Mouse (Mus musculus) midbrain, postnatal 0 days (tissue): ENCODE data around the gene Numbl. TPM values are rescaled to one million over a fixed set of nuclear protein-coding genes. Genes with fewer than 3 reads are reported as not detected.

ENCODE experiments used
- ATAC-seq: fragments of 200-750 bp; cut with Nextera tagmentation; 2 replicates; pipeline ENCODE4 v1.8.0; 2017; ENCODE audit warnings: moderate number of reproducible peaks, mild to moderate bottlenecking, moderate TSS enrichment, moderate library complexity; ENCODE audit not compliant: low FRiP score
- DNase-seq: peaks from one replicate; pipeline ENCODE4 v3.0.0-alpha.2; 2015; ENCODE audit warnings: low spot score
- H3K27ac ChIP-seq: fragments of 300-500 bp; sonication (generic); 2 replicates; pipeline ENCODE4 v1.5.1; 2014; ENCODE audit warnings: low read depth, mild to moderate bottlenecking, low read length, mixed read lengths
- H3K27me3 ChIP-seq: fragments of 300-500 bp; sonication (generic); 2 replicates; pipeline ENCODE4 v1.6.1; 2014; ENCODE audit warnings: low read length, control low read depth, mixed read lengths; ENCODE audit not compliant: insufficient read depth
- H3K36me3 ChIP-seq: fragments of 300-500 bp; sonication (generic); 2 replicates; pipeline ENCODE4 v1.6.1; 2014; ENCODE audit warnings: low read length, control low read depth, mixed read lengths; ENCODE audit not compliant: insufficient read depth
- H3K4me1 ChIP-seq: fragments of 300-500 bp; sonication (generic); 2 replicates; pipeline ENCODE4 v1.6.1; 2014; ENCODE audit warnings: mild to moderate bottlenecking, control low read depth, antibody characterized with exemption, low read length, mixed read lengths; ENCODE audit not compliant: insufficient read depth
- H3K4me2 ChIP-seq: fragments of 300-500 bp; sonication (generic); 2 replicates; pipeline ENCODE4 v1.6.1; 2014; ENCODE audit warnings: low read depth, mild to moderate bottlenecking, low read length, mixed read lengths; ENCODE audit not compliant: poor library complexity, severe bottlenecking
- H3K4me3 ChIP-seq: fragments of 300-500 bp; sonication (generic); 2 replicates; pipeline ENCODE4 v1.5.1; 2014; ENCODE audit warnings: low read depth, mild to moderate bottlenecking, low read length, moderate library complexity
- H3K9ac ChIP-seq: fragments of 300-500 bp; sonication (generic); replicated peaks from 2 replicates; pipeline ENCODE4 v1.6.1; 2014; ENCODE audit warnings: mild to moderate bottlenecking, low read length, moderate library complexity, mixed read lengths; ENCODE audit not compliant: poor library complexity, severe bottlenecking
- H3K9me3 ChIP-seq: fragments of 300-500 bp; sonication (generic); 2 replicates; pipeline ENCODE4 v1.6.1; 2016; ENCODE audit warnings: low read length, control low read depth
- CTCF ChIP-seq: IDR thresholded peaks from 2 replicates; pipeline ENCODE4 v1.5.1; 2016; ENCODE audit warnings: antibody characterized with exemption, mild to moderate bottlenecking
- WGBS: fragments of 180-500 bp; shearing (Covaris S2); extraction: QIAGEN DNeasy Blood & Tissue Kit; methylation state at CpG from one replicate; pipeline ENCODE4 v1.1.7; 2014; 5-methylcytosine and 5-hydroxymethylcytosine counted together
- polyA plus RNA-seq: library from polyadenylated mRNA; unstranded; fragments of >200 nt; fragmentation: Nextera tagmentation; extraction: Ambion mirVana; gene quantifications from 2 replicates; pipeline ENCODE4 v1.2.1, GENCODE M21; 2015
- total RNA-seq: library from RNA; depleted of rRNA; stranded (reverse); fragments of >200 nt; gene quantifications from 2 replicates; pipeline ENCODE4 v1.2.3, GENCODE M21; 2014

Numbl gene
- total and polyA plus RNA-seq, 2 experiments from 2014 or later = 60.9 to 147 TPM

DNA sequence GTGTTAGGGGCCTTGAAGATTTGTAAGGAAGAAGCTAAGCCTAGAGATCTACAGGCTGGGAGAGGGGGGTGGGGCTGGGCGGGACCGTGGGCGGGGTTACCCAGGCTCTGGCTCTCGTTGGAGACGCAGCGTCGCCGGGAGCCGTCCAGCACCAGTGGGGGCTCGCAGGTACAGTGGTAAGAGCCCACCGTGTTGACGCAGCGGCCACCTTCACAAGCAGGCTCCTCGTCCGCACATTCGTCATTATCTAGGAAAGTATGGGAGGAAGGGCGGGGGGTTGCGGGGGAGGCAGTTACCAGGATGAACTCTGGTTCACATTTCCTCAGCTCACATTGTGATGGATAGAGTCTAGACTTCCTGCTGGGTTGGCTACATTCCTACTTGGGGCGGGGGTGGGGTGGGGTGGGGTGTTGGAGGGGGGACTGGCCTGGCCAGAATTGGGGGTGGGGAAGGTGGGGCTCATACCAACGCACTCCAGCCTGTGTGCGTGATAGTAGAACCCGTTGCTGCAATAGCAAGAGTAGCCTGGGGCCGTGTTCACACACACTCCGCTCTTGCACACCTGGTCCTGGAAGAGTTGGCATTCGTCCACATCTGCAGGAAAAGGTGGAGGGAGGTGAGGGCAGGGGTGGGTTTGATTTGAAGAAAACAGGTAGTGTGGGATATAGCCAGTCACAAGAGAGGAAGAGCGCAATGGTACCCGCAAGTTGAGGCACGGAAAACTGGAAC is 50.8 kb downstream of the Numbl start:
- H3K9me3 ChIP-seq = no peaks in the 10 kb centered on the region
- 0 out of 2 replicates have a peak, but pooled peaks cover 3% of the 10 kb centered on the region for H3K27me3 ChIP-seq
- WGBS = 19% methylated on average over 28 of the region's 28 CpGs
- peak overlapping the region; percentile 44 for H3K4me2 ChIP-seq
- peaks cover 3% of the 10 kb centered on the region; the same call in 1 of the 2 replicates for H3K36me3 ChIP-seq
- H3K27ac ChIP-seq = no peak overlapping the region
- DNase-seq (no peak), ATAC-seq (no peak)
- no peaks in the 10 kb centered on the region for H3K4me1 ChIP-seq
- TF ChIP-seq CTCF = no peak
- H3K9ac ChIP-seq = no peak overlapping the region
- 0 out of 2 replicates have a peak overlapping the region, but pooled peaks have one; percentile 6 for H3K4me3 ChIP-seq

DNA sequence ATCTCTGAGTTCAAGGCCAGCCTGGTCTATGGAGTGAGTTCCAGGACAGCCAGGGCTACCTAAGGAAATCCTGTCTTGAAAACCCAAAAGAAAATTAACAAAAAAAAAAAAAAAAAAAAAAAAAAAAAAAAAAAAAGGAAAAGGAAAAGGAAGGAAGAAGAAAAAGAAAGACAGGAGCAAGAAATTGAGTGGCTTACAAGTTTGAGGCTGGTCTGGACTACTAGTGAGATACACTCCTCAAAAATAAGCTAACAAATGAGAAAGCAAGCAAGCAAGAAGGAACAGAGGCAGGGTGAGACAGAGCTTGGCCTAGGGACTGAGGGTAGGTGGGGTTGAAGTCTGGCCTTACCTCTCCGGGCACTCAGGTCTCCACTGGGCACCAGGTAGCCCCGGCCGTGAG is 51.6 kb downstream of the Numbl start:
- TF ChIP-seq CTCF = no peak
- H3K9me3 ChIP-seq = no peaks in the 10 kb centered on the region
- H3K4me2 ChIP-seq = no peak overlapping the region
- 76% methylated on average over 3 of the region's 3 CpGs for WGBS
- H3K36me3 ChIP-seq = peaks cover 3% of the 10 kb centered on the region; the same call in 1 of the 2 replicates
- 0 out of 2 replicates have a peak, but pooled peaks cover 3% of the 10 kb centered on the region for H3K27me3 ChIP-seq
- H3K9ac ChIP-seq = no peak overlapping the region; the same call in 1 of the 2 replicates
- no peak for ATAC-seq
- H3K4me1 ChIP-seq = no peaks in the 10 kb centered on the region
- H3K27ac ChIP-seq = no peak overlapping the region
- no peak overlapping the region for H3K4me3 ChIP-seq
- DNase-seq = no peak

- WGBS = 9% methylated on average over 17 of the region's 17 CpGs
- peak; percentile 69 for DNase-seq
- H3K4me2 ChIP-seq = peak overlapping the region; percentile 31; the same call in 1 of the 2 replicates
- no peaks in the 10 kb centered on the region for H3K9me3 ChIP-seq
- 0 out of 2 replicates have a peak overlapping the region, but pooled peaks have one; percentile 2 for H3K4me3 ChIP-seq
- H3K4me1 ChIP-seq = no peaks in the 10 kb centered on the region
- 0 out of 2 replicates have a peak, but pooled peaks cover 3% of the 10 kb centered on the region for H3K27me3 ChIP-seq
- ATAC-seq = peak; percentile 18
- TF ChIP-seq CTCF = no peak
- H3K27ac ChIP-seq = no peak overlapping the region
- no peak overlapping the region; the same call in 1 of the 2 replicates for H3K9ac ChIP-seq
- H3K36me3 ChIP-seq = peaks cover 3% of the 10 kb centered on the region; the same call in 1 of the 2 replicates
These were observed 52.1 kb downstream of the Numbl start for GRCm38 (mm10) chr7:27310306-27310705.

DNA sequence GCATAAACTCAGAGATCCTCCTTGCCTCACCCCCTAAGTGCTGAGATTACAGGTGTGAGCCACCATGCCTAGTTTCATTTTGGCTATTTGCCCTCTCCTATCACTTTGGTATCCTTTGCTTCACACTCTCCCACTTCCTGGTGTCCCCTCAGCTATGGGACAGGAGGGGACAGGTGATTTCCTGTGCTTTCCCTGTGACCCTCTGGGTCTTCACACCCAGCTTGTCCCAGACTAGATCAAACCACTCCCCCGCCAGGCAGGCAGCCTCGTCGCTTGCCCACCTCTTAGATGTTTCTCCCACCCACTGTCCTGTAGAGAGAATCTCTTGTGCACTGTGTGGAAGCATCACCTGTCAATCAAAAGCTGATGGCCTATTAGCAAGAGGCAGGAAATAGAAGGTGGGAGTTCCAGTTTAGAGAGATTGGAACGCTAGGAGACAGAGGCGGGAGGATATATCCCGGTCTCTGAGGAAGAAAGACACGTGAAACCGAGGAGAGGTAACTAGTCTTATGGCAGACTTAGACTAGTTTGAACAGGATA is 52.8 kb downstream of the Numbl start:
- H3K4me2 ChIP-seq = no peak overlapping the region
- 63% methylated on average over 8 of the region's 8 CpGs for WGBS
- no peak for DNase-seq
- H3K4me1 ChIP-seq = no peaks in the 10 kb centered on the region
- H3K27ac ChIP-seq = no peak overlapping the region
- H3K9ac ChIP-seq = no peak overlapping the region
- H3K4me3 ChIP-seq = no peak overlapping the region
- H3K36me3 ChIP-seq = peaks cover 3% of the 10 kb centered on the region
- TF ChIP-seq CTCF = no peak
- H3K9me3 ChIP-seq = no peaks in the 10 kb centered on the region
- ATAC-seq = no peak
- H3K27me3 ChIP-seq = 0 out of 2 replicates have a peak, but pooled peaks cover 3% of the 10 kb centered on the region

- DNase-seq (no peak), ATAC-seq (no peak)
- WGBS = 96% methylated on average over 12 of the region's 12 CpGs
- TF ChIP-seq CTCF = no peak
- H3K4me3 ChIP-seq = no peak overlapping the region
- no peak overlapping the region for H3K4me2 ChIP-seq
- H3K36me3 ChIP-seq = peaks cover under 1% of the 10 kb centered on the region
- no peak overlapping the region for H3K27ac ChIP-seq
- H3K9ac ChIP-seq = no peak overlapping the region
- no peaks in the 10 kb centered on the region for H3K9me3 ChIP-seq
- H3K4me1 ChIP-seq = no peaks in the 10 kb centered on the region
- H3K27me3 ChIP-seq = 0 out of 2 replicates have a peak, but pooled peaks cover 3% of the 10 kb centered on the region
These were observed 53.5 kb downstream of the Numbl start for GRCm38 (mm10) chr7:27311651-27312284.
